In the genomic region with DNA sequence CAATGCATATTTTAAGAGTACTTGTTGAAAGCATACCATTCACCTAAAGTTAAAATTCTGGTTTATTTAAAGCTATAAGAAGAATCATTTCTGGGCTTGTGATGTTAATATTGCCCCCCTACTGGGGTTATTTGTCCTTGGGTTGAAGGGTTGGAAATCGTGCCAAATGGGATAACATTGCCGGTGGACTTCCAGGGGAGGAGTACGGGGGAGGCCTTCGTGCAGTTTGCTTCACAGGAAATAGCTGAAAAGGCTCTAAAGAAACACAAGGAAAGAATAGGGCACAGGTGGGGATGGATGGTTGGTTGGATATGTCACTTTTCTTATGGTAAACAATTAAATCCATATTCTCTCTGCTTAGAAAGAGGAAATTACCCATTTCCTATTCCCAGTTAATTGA, we compare ENCODE assay signal across 9 mouse cellular contexts. TPM values are rescaled to one million over a fixed set of nuclear protein-coding genes. Genes with fewer than 3 reads are reported as not detected.
DNase-seq lines count a peak whose midpoint lies in the region; ATAC-seq lines count a peak whose summit lies in the region.
"Had no signal": no experiment of that assay in that cellular context is flagged by ENCODE, and none has a peak within 500 bp of the region (broad histone marks: within the 10 kb centered on the region; RNA-seq: fewer than 3 reads in every experiment).

No protein-coding gene starts in this region.

- WGBS in heart, embryonic 13.5 days: 39% methylated on average over 4 of the region's 4 CpGs
- 72% methylated on average over 4 of the region's 4 CpGs for WGBS in embryonic facial prominence, embryonic 10.5 days
- WGBS in hindbrain, embryonic 13.5 days: 27% methylated on average over 4 of the region's 4 CpGs
- WGBS in midbrain, embryonic 11.5 days: 60% methylated on average over 4 of the region's 4 CpGs

- no peaks in the 10 kb centered on the region for H3K27me3 ChIP-seq in heart, embryonic 13.5 days (replicated peaks)
- H3K27me3 ChIP-seq in embryonic facial prominence, embryonic 10.5 days (replicated peaks; ENCODE audit: low read depth, poor library complexity, severe bottlenecking): no peaks in the 10 kb centered on the region
- no peaks in the 10 kb centered on the region for H3K27me3 ChIP-seq in hindbrain, embryonic 13.5 days
- no peaks in the 10 kb centered on the region for H3K27me3 ChIP-seq in midbrain, embryonic 11.5 days (ENCODE audit: control insufficient read depth, insufficient read depth, low read length)

- no peak for ATAC-seq in heart, embryonic 13.5 days (ENCODE audit: extremely low read depth, insufficient number of reproducible peaks, low FRiP score, low TSS enrichment)
- ATAC-seq in hindbrain, embryonic 13.5 days (ENCODE audit: low FRiP score): no peak
- ATAC-seq in midbrain, embryonic 11.5 days (ENCODE audit: low FRiP score): no peak

- peaks cover 57% of the 10 kb centered on the region for H3K36me3 ChIP-seq in heart, embryonic 13.5 days
- peaks cover 79% of the 10 kb centered on the region for H3K36me3 ChIP-seq in embryonic facial prominence, embryonic 10.5 days (replicated peaks)
- H3K36me3 ChIP-seq in hindbrain, embryonic 13.5 days: peaks cover 40% of the 10 kb centered on the region
- peaks cover 18% of the 10 kb centered on the region for H3K36me3 ChIP-seq in midbrain, embryonic 11.5 days (ENCODE audit: control insufficient read depth, insufficient read depth, low read length)

- H3K27ac ChIP-seq in heart, embryonic 13.5 days (replicated peaks): no peak overlapping the region
- H3K27ac ChIP-seq in embryonic facial prominence, embryonic 10.5 days (replicated peaks): no peak overlapping the region
- H3K27ac ChIP-seq in hindbrain, embryonic 13.5 days: no peak overlapping the region
- no peak overlapping the region for H3K27ac ChIP-seq in midbrain, embryonic 11.5 days (ENCODE audit: low read depth, low read length)

- no peak for DNase-seq in heart, adult 8-10 months (ENCODE audit: low spot score)
- no peak for DNase-seq in embryonic facial prominence, embryonic 10.5 days (ENCODE audit: low spot score)
- DNase-seq in midbrain, embryonic 11.5 days (ENCODE audit: low spot score, missing footprints): no peak
- DNase-seq in urinary bladder, postnatal 36 days (ENCODE audit: low spot score in 2 of 2): no peak
- DNase-seq in gastrocnemius, postnatal 10 days: no peak
- DNase-seq in retina, embryonic 14.5 days (ENCODE audit: low spot score): no peak

- peak overlapping the region; percentile 60 for H3K4me2 ChIP-seq in heart, embryonic 13.5 days
- peak overlapping the region; percentile 57 for H3K4me2 ChIP-seq in hindbrain, embryonic 13.5 days
- H3K4me2 ChIP-seq in midbrain, embryonic 11.5 days: peak overlapping the region; percentile 31

- H3K9me3 ChIP-seq in heart, embryonic 13.5 days: no peaks in the 10 kb centered on the region
- H3K9me3 ChIP-seq in embryonic facial prominence, embryonic 10.5 days: no peaks in the 10 kb centered on the region
- H3K9me3 ChIP-seq in hindbrain, embryonic 13.5 days: no peaks in the 10 kb centered on the region
- H3K9me3 ChIP-seq in midbrain, embryonic 11.5 days (ENCODE audit: control insufficient read depth, low read length): no peaks in the 10 kb centered on the region

- H3K9ac ChIP-seq in heart, embryonic 13.5 days: no peak overlapping the region; the same call in 1 of the 2 replicates
- H3K9ac ChIP-seq in hindbrain, embryonic 13.5 days: no peak overlapping the region
- H3K9ac ChIP-seq in midbrain, embryonic 11.5 days (ENCODE audit: low read length): no peak overlapping the region

- H3K4me3 ChIP-seq in heart, embryonic 13.5 days: peak overlapping the region; percentile 33
- peak overlapping the region; percentile 98 for H3K4me3 ChIP-seq in embryonic facial prominence, embryonic 10.5 days
- H3K4me3 ChIP-seq in hindbrain, embryonic 13.5 days: peak overlapping the region; percentile 34
- H3K4me3 ChIP-seq in midbrain, embryonic 11.5 days (ENCODE audit: low read depth, low read length): no peak overlapping the region

- peaks cover 24% of the 10 kb centered on the region for H3K4me1 ChIP-seq in heart, embryonic 13.5 days
- peaks cover 28% of the 10 kb centered on the region for H3K4me1 ChIP-seq in embryonic facial prominence, embryonic 10.5 days
- H3K4me1 ChIP-seq in hindbrain, embryonic 13.5 days (replicated peaks): peaks cover 23% of the 10 kb centered on the region
- H3K4me1 ChIP-seq in midbrain, embryonic 11.5 days (ENCODE audit: control insufficient read depth, insufficient read depth, low read length): peaks cover 16% of the 10 kb centered on the region

RNA-seq across cellular contexts. Expression of a gene that starts 4.5 kb away (rescaled TPM):
- 232 and 238 TPM in 2 replicates for polyA plus RNA-seq in heart, embryonic 13.5 days (2015; fragmentation: Nextera tagmentation; extraction: Ambion mirVana)
- 100 to 1,000 TPM in 2 of 4 experiments, 10 to 100 TPM in 2; 90.8 to 111 (median 97.3) TPM for total RNA-seq in heart, adult 8-10 months (2022)
- 611 and 614 TPM in 2 replicates for polyA plus RNA-seq in embryonic facial prominence, embryonic 10.5 days (2016; fragmentation: Nextera tagmentation; extraction: Ambion mirVana)
- polyA plus RNA-seq in hindbrain, embryonic 13.5 days (2015; fragmentation: Nextera tagmentation; extraction: Ambion mirVana): 534 and 549 TPM in 2 replicates
- polyA plus RNA-seq in midbrain, embryonic 11.5 days (2014; fragmentation: Nextera tagmentation; extraction: Ambion mirVana): 848 and 902 TPM in 2 replicates
- total RNA-seq in gastrocnemius, postnatal 10 days (2021): 100 to 1,000 TPM; 123 to 164 TPM

RNA-seq across cellular contexts. Expression of a gene that starts 27.0 kb away (rescaled TPM):
- not detected in 2 replicates for polyA plus RNA-seq in heart, embryonic 13.5 days (2015; fragmentation: Nextera tagmentation; extraction: Ambion mirVana)
- not detected for total RNA-seq in heart, adult 8-10 months (2022)
- 0.52 TPM in 1 of 2 replicates, not detected in the other for polyA plus RNA-seq in embryonic facial prominence, embryonic 10.5 days (2016; fragmentation: Nextera tagmentation; extraction: Ambion mirVana)
- 0.75 and 1.4 TPM in 2 replicates for polyA plus RNA-seq in hindbrain, embryonic 13.5 days (2015; fragmentation: Nextera tagmentation; extraction: Ambion mirVana)
- not detected in 2 replicates for polyA plus RNA-seq in midbrain, embryonic 11.5 days (2014; fragmentation: Nextera tagmentation; extraction: Ambion mirVana)
- not detected for total RNA-seq in gastrocnemius, postnatal 10 days (2021)
- total RNA-seq: gastrocnemius, postnatal 4 days had no signal

RNA-seq across cellular contexts. Expression of a gene that starts 49.6 kb away (rescaled TPM):
- 19.5 and 22.2 TPM in 2 replicates for polyA plus RNA-seq in heart, embryonic 13.5 days (2015; fragmentation: Nextera tagmentation; extraction: Ambion mirVana)
- 10 to 100 TPM; 27.5 to 34.9 (median 30.2) TPM for total RNA-seq in heart, adult 8-10 months (2022)
- polyA plus RNA-seq in embryonic facial prominence, embryonic 10.5 days (2016; fragmentation: Nextera tagmentation; extraction: Ambion mirVana): 21.8 and 27.0 TPM in 2 replicates
- 22.7 and 27.5 TPM in 2 replicates for polyA plus RNA-seq in hindbrain, embryonic 13.5 days (2015; fragmentation: Nextera tagmentation; extraction: Ambion mirVana)
- 24.7 and 27.3 TPM in 2 replicates for polyA plus RNA-seq in midbrain, embryonic 11.5 days (2014; fragmentation: Nextera tagmentation; extraction: Ambion mirVana)
- total RNA-seq in gastrocnemius, postnatal 10 days (2021): 10 to 100 TPM; 21.1 to 21.7 TPM

RNA-seq across cellular contexts. Expression of a gene that starts 55.8 kb away (rescaled TPM):
- polyA plus RNA-seq in heart, embryonic 13.5 days (2015; fragmentation: Nextera tagmentation; extraction: Ambion mirVana): 262 and 285 TPM in 2 replicates
- 100 to 1,000 TPM; 331 to 378 (median 360) TPM for total RNA-seq in heart, adult 8-10 months (2022)
- 318 and 328 TPM in 2 replicates for polyA plus RNA-seq in embryonic facial prominence, embryonic 10.5 days (2016; fragmentation: Nextera tagmentation; extraction: Ambion mirVana)
- polyA plus RNA-seq in hindbrain, embryonic 13.5 days (2015; fragmentation: Nextera tagmentation; extraction: Ambion mirVana): 265 and 269 TPM in 2 replicates
- polyA plus RNA-seq in midbrain, embryonic 11.5 days (2014; fragmentation: Nextera tagmentation; extraction: Ambion mirVana): 237 and 254 TPM in 2 replicates
- 100 to 1,000 TPM; 146 to 173 TPM for total RNA-seq in gastrocnemius, postnatal 10 days (2021)
